Mouse (Mus musculus) gastrocnemius, postnatal 10 days (tissue): ENCODE measurements around the gene Gnaz. TPM values are rescaled to one million over a fixed set of nuclear protein-coding genes. Genes with fewer than 3 reads are reported as not detected.
A peak's percentile ranks its signal among the peaks of the same experiment; 100 is the strongest.
"Not testable (repeated sequence)": the region's sequence is repeated elsewhere in the genome, so short reads cannot be mapped to it uniquely, and the experiment has no call there.

Source experiments
- DNase-seq: peaks from one replicate; pipeline ENCODE4 v3.0.0; 2021; ENCODE audit warnings: mixed read lengths
- total RNA-seq, 2 experiments: library from RNA; stranded (reverse); gene quantifications; 2 replicates each; pipeline ENCODE4 v1.2.3; 2021

The Gnaz gene
- total RNA-seq, 2 experiments from 2014 or later = 0.99 to 1.6 TPM

DNA sequence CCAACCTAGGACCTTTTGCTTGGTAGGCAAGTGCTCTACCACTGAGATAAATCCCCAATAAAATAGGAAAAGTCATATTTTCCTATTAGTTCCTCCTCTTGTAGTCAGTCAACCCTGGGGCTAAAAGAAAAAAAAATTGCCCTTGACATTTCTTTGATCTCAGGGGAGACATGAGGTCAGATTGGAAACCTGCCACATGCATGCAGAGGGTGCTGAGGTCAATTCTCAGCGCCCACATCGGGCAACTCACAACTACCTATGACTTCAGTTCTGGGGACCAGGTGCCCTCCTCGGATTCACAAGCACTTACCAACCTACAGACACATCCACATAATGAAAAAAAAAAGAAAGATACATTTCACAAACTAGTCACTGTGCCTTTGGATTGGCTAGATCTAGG, 63.3 kb downstream of the Gnaz start:
- no peak for DNase-seq

GRCm38 (mm10) chr10:75031345-75032114, 64.6 kb downstream of the Gnaz start:
- DNase-seq = no peak

- DNase-seq = peak; percentile 76
Observed at GRCm38 (mm10) chr10:75032395-75032794, 65.4 kb downstream of the Gnaz start, which contains the start of gene Rsph14. TSS of gene Rsph14 (minus strand) at chr10:75032586.

DNA sequence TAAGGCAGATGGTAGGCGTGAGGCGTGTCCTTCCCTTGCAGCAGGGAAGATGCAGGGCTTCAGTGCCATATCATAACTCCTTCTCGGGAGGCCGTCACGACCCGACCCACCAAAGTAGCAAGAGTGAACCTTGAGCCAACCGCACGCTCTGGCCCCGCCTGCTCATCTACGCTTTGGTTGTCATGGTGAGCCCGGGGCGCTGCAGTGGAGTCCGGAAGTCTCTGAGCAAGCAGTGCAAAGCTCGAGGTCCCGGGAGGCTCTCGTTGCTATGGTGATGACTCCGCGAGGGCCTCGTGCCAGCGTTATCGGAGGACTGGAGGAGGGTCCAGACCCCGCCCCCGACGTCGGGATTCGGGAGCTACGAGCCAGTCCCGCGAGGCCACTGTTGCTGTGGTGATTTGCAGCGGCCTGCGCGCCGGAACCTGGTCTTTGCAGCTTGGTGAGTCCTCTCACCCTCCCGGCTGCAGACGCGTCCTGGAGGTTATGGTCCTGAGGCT, 70.0 kb downstream of the Gnaz start, which contains the start of gene Rab36:
Gene Rab36, plus strand, starts transcription at position 176 of the 497 bp plus-strand sequence.
- DNase-seq = peak; percentile 92

- DNase-seq = not testable (repeated sequence)
Observed at GRCm38 (mm10) chr10:75042060-75042459, 75.1 kb downstream of the Gnaz start.

GRCm38 (mm10) chr10:75044459-75044858, 77.5 kb downstream of the Gnaz start:
- no peak for DNase-seq

GRCm38 (mm10) chr10:75045831-75046230, 78.9 kb downstream of the Gnaz start:
- no peak for DNase-seq

- no peak for DNase-seq
Observed at GRCm38 (mm10) chr10:75048711-75049110, 81.7 kb downstream of the Gnaz start.

- no peak for DNase-seq
Observed at GRCm38 (mm10) chr10:75051364-75052074, 84.5 kb downstream of the Gnaz start.

- no peak for DNase-seq
Observed at GRCm38 (mm10) chr10:75052902-75053301, 85.9 kb downstream of the Gnaz start.

DNA sequence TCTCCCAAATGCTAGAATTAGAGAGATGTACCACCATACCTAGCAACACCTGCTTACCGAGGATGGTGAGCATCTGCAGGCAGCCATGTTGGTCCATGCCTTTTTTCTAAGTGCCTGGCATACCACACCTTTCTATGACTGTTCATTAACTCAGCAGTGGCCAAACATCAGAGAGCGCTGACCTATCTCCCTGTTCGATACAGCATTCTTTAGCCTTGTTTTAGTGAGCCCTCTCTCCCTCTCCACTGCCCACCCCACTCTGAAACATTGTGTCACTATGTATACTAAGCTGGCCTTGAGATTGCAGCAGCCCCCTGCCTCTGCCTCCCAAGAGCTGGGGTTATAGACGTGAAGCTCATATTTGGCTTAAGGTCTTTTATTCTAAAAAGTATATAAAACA, 86.7 kb downstream of the Gnaz start:
- no peak for DNase-seq

GRCm38 (mm10) chr10:75054125-75054524, 87.1 kb downstream of the Gnaz start:
- DNase-seq = peak; percentile 26

GRCm38 (mm10) chr10:75055672-75056071, 88.7 kb downstream of the Gnaz start:
- no peak for DNase-seq

- DNase-seq = no peak
Observed at GRCm38 (mm10) chr10:75056255-75056654, 89.3 kb downstream of the Gnaz start.

DNA sequence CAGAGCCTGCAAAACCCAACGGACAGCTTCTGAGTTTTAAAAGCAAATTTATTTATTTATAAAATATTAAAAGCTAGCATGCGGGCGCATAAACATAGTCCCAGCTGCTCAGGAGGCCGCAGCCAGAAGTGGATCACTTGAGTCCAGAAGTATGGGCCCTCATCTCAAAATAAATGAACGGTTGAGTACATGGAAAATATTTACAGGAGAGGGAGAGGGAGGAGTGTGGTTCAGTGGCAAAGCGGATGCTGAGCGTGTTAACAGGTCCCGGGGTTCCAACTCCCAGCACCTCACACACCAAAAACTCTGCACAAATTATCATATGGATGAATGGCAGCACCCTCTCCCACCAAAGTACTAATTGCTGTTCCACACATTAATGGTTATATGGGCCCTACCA, 91.4 kb downstream of the Gnaz start:
- DNase-seq = no peak

- DNase-seq = no peak
Observed at GRCm38 (mm10) chr10:75058761-75059395, 91.9 kb downstream of the Gnaz start.

DNA sequence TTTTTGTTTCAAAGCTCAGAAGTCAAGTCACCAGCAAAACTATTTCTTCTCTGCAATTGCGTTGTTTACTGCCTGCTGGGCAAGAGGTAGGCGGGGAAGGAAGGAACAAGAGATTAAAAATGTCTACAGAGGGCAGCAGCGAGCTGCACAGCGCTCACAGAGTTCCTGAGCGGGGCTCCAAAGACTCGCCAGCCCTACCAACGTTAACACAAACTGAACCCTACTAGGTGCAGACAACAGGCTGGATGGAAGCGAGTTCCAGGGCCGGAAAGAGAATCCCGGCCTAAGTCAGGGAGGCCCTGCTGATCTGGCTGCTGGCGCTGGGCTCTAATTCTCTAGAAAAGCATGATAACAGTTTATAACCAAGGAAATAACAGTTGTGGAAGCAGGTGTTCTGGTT, 92.4 kb downstream of the Gnaz start:
- DNase-seq = peak; percentile 64

- DNase-seq = peak; percentile 76
Observed at GRCm38 (mm10) chr10:75060217-75060842, 93.4 kb downstream of the Gnaz start, which contains the start of gene Bcr. TSS of gene Bcr (plus strand) at chr10:75060592.

GRCm38 (mm10) chr10:75060843-75061235, 93.9 kb downstream of the Gnaz start:
- DNase-seq = peak; percentile 33

DNA sequence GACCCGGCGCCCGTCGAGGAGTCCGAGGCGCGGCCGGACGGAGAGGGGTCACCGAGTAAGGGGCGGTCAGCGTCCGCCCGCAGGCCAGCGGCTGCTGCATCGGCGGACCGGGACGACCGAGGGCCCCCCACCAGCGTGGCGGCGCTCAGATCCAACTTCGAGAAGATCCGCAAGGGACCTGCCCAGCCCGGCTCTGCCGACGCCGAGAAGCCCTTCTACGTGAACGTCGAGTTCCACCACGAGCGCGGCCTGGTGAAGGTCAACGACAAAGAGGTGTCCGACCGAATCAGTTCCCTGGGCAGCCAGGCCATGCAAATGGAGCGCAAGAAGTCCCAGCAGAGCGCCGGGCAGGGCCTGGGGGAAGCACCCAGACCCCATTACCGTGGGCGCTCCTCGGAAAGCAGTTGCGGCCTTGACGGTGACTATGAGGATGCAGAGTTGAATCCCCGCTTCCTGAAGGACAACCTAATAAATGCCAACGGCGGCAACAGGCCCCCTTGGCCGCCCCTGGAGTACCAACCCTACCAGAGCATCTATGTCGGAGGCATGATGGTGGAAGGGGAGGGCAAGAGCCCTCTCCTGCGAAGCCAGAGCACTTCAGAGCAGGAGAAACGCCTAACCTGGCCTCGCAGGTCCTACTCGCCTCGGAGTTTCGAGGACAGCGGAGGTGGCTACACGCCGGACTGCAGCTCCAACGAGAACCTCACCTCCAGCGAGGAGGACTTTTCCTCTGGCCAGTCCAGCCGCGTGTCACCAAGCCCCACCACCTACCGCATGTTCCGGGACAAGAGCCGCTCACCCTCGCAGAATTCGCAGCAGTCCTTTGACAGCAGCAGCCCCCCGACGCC, 94.6 kb downstream of the Gnaz start:
- peak; percentile 40 for DNase-seq

GRCm38 (mm10) chr10:75062189-75062561, 95.2 kb downstream of the Gnaz start:
- DNase-seq = no peak
